Mouse (Mus musculus) cerebellum, postnatal 14 days (tissue): ENCODE measurements at regions not wholly inside any gene's neighbourhood (a gene's known extent, or its start where the extent isn't known, plus 50 kb on each side); places are given as distances from the start of the nearest gene placed in this dataset.

Experiments
- DNase-seq, 2 experiments: peaks; one replicate each; pipeline ENCODE4 v3.0.0; 2021; ENCODE audit warnings: mixed read lengths in 2 of 2

GRCm38 (mm10) chr6:141141016-141141415, 108.1 kb upstream of the Pde3a start:
- DNase-seq, result no peak

- no peak for DNase-seq
Observed at GRCm38 (mm10) chr6:141148417-141149169, 100.5 kb upstream of the Pde3a start.

GRCm38 (mm10) chr6:141149170-141149917, 99.7 kb upstream of the Pde3a start:
- DNase-seq, result no peak

GRCm38 (mm10) chr6:141159326-141159725, 89.7 kb upstream of the Pde3a start:
- no peak for DNase-seq

GRCm38 (mm10) chr6:141161626-141162233, 87.3 kb upstream of the Pde3a start:
- no peak for DNase-seq

GRCm38 (mm10) chr6:141167270-141167669, 81.8 kb upstream of the Pde3a start:
- DNase-seq, result no peak

GRCm38 (mm10) chr6:141168356-141168755, 80.7 kb upstream of the Pde3a start:
- DNase-seq, result no peak

- peak in 1 of 2 experiments; percentile 28 for DNase-seq
Observed at GRCm38 (mm10) chr6:141183782-141184181, 65.3 kb upstream of the Pde3a start.

- DNase-seq, result no peak
Observed at GRCm38 (mm10) chr6:141188036-141188435, 61.0 kb upstream of the Pde3a start.

GRCm38 (mm10) chr6:141189093-141189492, 60.0 kb upstream of the Pde3a start:
- DNase-seq, result no peak

- no peak for DNase-seq
Observed at GRCm38 (mm10) chr6:141189701-141190100, 59.4 kb upstream of the Pde3a start.

- DNase-seq, result no peak
Observed at GRCm38 (mm10) chr6:141190383-141190782, 58.7 kb upstream of the Pde3a start.

- peak; percentile 22 to 55 for DNase-seq
Observed at GRCm38 (mm10) chr6:141197501-141197900, 51.6 kb upstream of the Pde3a start.
